Comparison of ENCODE assay signal across 26 mouse cellular contexts in the genomic region with DNA sequence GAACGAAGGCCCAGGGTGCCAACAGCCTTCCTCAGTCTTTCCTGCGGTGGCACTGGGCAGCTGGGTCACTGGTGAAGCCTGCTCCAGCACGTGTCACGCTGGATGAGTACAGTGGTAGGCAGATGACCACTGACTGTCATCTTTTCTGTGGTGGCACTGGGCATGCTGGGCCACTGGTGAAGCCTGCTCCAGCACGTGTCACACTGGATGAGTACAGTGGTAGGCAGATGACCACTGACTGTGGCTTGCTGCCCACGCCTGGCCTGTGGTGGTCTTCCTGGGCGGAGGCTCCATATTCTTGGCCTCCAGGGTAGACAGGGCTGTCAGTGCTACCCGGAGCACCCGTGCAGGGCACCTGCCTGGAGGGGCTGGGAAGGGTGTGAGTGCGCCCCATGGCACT. TPM values are rescaled to one million over a fixed set of nuclear protein-coding genes. Genes with fewer than 3 reads are reported as not detected.
DNase-seq lines count a peak whose midpoint lies in the region; ATAC-seq lines count a peak whose summit lies in the region.
"Had no signal": no experiment of that assay in that cellular context is flagged by ENCODE, and none has a peak within 500 bp of the region (broad histone marks: within the 10 kb centered on the region; RNA-seq: fewer than 3 reads in every experiment).

No protein-coding gene starts in this region.

- H3K4me2 ChIP-seq in liver, embryonic 15.5 days: no peak overlapping the region
- no peak overlapping the region for H3K4me2 ChIP-seq in midbrain, embryonic 11.5 days
- H3K4me2 ChIP-seq: forebrain, embryonic 13.5 days; heart, embryonic 11.5 days; heart, embryonic 15.5 days; hindbrain, embryonic 14.5 days had no signal

- H3K36me3 ChIP-seq in megakaryocyte, embryonic 14.5 days (replicated peaks; ENCODE audit: low read length): peaks cover 85% of the 10 kb centered on the region
- H3K36me3 ChIP-seq in liver, embryonic 15.5 days (replicated peaks): peaks cover 70% of the 10 kb centered on the region
- H3K36me3 ChIP-seq in midbrain, embryonic 11.5 days (ENCODE audit: control insufficient read depth, insufficient read depth, low read length): peaks cover 3% of the 10 kb centered on the region; the same call in 1 of the 2 replicates

- ATAC-seq in megakaryocyte, adult 5-6 weeks (ENCODE audit: poor library complexity, severe bottlenecking): no peak
- no peak for ATAC-seq in liver, embryonic 15.5 days (ENCODE audit: insufficient read depth)
- ATAC-seq in midbrain, embryonic 11.5 days (ENCODE audit: low FRiP score): no peak
- ATAC-seq: forebrain, embryonic 13.5 days had no signal

- H3K9me3 ChIP-seq in megakaryocyte, embryonic 14.5 days: no peaks in the 10 kb centered on the region
- no peaks in the 10 kb centered on the region; the same call in 1 of the 2 replicates for H3K9me3 ChIP-seq in liver, embryonic 15.5 days (replicated peaks)
- no peaks in the 10 kb centered on the region for H3K9me3 ChIP-seq in midbrain, embryonic 11.5 days (ENCODE audit: control insufficient read depth, low read length)
- H3K9me3 ChIP-seq: forebrain, embryonic 13.5 days; heart, embryonic 15.5 days; hindbrain, embryonic 10.5 days had no signal

- H3K27ac ChIP-seq in liver, embryonic 15.5 days (replicated peaks): peak overlapping the region; percentile 100
- H3K27ac ChIP-seq in midbrain, embryonic 11.5 days (ENCODE audit: low read depth, low read length): no peak overlapping the region
- H3K27ac ChIP-seq: forebrain, embryonic 13.5 days; gastrocnemius, adult 2 months; heart, embryonic 15.5 days; hindbrain, embryonic 10.5 days; hindbrain, embryonic 14.5 days had no signal

- H3K4me1 ChIP-seq in megakaryocyte, embryonic 14.5 days: peaks cover 100% of the 10 kb centered on the region
- peaks cover 90% of the 10 kb centered on the region for H3K4me1 ChIP-seq in liver, embryonic 15.5 days (replicated peaks)
- peaks cover 27% of the 10 kb centered on the region for H3K4me1 ChIP-seq in midbrain, embryonic 11.5 days (ENCODE audit: control insufficient read depth, insufficient read depth, low read length)

- WGBS in liver, embryonic 15.5 days (ENCODE audit: insufficient replicate concordance): 85% methylated on average over 10 of the region's 10 CpGs
- WGBS in midbrain, embryonic 11.5 days: 92% methylated on average over 10 of the region's 10 CpGs

- H3K4me3 ChIP-seq in megakaryocyte, embryonic 14.5 days (replicated peaks): peak overlapping the region; percentile 60
- no peak overlapping the region for H3K4me3 ChIP-seq in liver, embryonic 15.5 days (replicated peaks)
- no peak overlapping the region for H3K4me3 ChIP-seq in midbrain, embryonic 11.5 days (ENCODE audit: low read depth, low read length)
- H3K4me3 ChIP-seq: forebrain, embryonic 13.5 days; gastrocnemius, adult 2 months; heart, embryonic 15.5 days; hindbrain, embryonic 10.5 days had no signal

- H3K27me3 ChIP-seq in megakaryocyte, embryonic 14.5 days (replicated peaks): no peaks in the 10 kb centered on the region
- H3K27me3 ChIP-seq in liver, embryonic 15.5 days: no peaks in the 10 kb centered on the region
- no peaks in the 10 kb centered on the region for H3K27me3 ChIP-seq in midbrain, embryonic 11.5 days (ENCODE audit: control insufficient read depth, insufficient read depth, low read length)
- H3K27me3 ChIP-seq: CH12.LX; forebrain, embryonic 13.5 days; heart, embryonic 15.5 days had no signal

- H3K9ac ChIP-seq in liver, embryonic 15.5 days: no peak overlapping the region
- no peak overlapping the region for H3K9ac ChIP-seq in midbrain, embryonic 11.5 days (ENCODE audit: low read length)
- H3K9ac ChIP-seq: forebrain, embryonic 13.5 days; heart, embryonic 15.5 days; hindbrain, embryonic 14.5 days had no signal

- peak; percentile 85 for DNase-seq in heart, adult 11 months
- DNase-seq in heart, adult 9 months (ENCODE audit: low spot score in 2 of 2): no peak
- peak; percentile 19 for DNase-seq in naive thymus-derived CD4-positive, alpha-beta T cell, adult 2 months (ENCODE audit: low read depth)
- no peak for DNase-seq in embryo, embryonic 10 days (ENCODE audit: low spot score)
- DNase-seq in midbrain, embryonic 11.5 days (ENCODE audit: low spot score, missing footprints): no peak
- DNase-seq: adrenal gland, postnatal 10 days; cerebellum, adult 11 months; cerebellum, adult 8-10 months; cerebellum, postnatal 14 days; gastrocnemius, postnatal 25 days; heart, postnatal 14 days had no signal

RNA-seq across cellular contexts. Expression of a gene that starts 10.6 kb away (rescaled TPM):
- 26.5 and 40.1 TPM in 2 replicates for polyA plus RNA-seq in megakaryocyte, embryonic 14.5 days (2012; ENCODE audit: insufficient read depth, low replicate concordance)
- 9.7 and 10.1 TPM in 2 replicates for total RNA-seq in megakaryocyte, adult 5-6 weeks (2015)
- total RNA-seq in megakaryocyte, adult 5-6 weeks (2017): 18.2 and 20.9 TPM in 2 replicates
- polyA plus RNA-seq in liver, embryonic 15.5 days (2015; fragmentation: Nextera tagmentation; extraction: Ambion mirVana): 44.5 and 50.0 TPM in 2 replicates
- 5.0 and 5.1 TPM in 2 replicates for polyA plus RNA-seq in midbrain, embryonic 11.5 days (2014; fragmentation: Nextera tagmentation; extraction: Ambion mirVana)

RNA-seq across cellular contexts. Expression of a gene that starts 17.8 kb away (rescaled TPM):
- polyA plus RNA-seq in megakaryocyte, embryonic 14.5 days (2012; ENCODE audit: insufficient read depth, low replicate concordance): 4.6 and 27.1 TPM in 2 replicates
- total RNA-seq in megakaryocyte, adult 5-6 weeks (2015): not detected in 2 replicates
- total RNA-seq in megakaryocyte, adult 5-6 weeks (2017): not detected in 2 replicates
- 0.68 and 1.2 TPM in 2 replicates for polyA plus RNA-seq in liver, embryonic 15.5 days (2015; fragmentation: Nextera tagmentation; extraction: Ambion mirVana)
- polyA plus RNA-seq in midbrain, embryonic 11.5 days (2014; fragmentation: Nextera tagmentation; extraction: Ambion mirVana): 0.60 and 0.86 TPM in 2 replicates
- total RNA-seq: granulocyte monocyte progenitor cell, adult 5-6 weeks had no signal
- polyA plus RNA-seq: hindbrain, embryonic 14.5 days had no signal

RNA-seq across cellular contexts. Expression of a gene that starts 24.3 kb away (rescaled TPM):
- not detected in 2 replicates for polyA plus RNA-seq in megakaryocyte, embryonic 14.5 days (2012; ENCODE audit: insufficient read depth, low replicate concordance)
- not detected in 2 replicates for total RNA-seq in megakaryocyte, adult 5-6 weeks (2015)
- 0.18 TPM in 1 of 2 replicates, not detected in the other for total RNA-seq in megakaryocyte, adult 5-6 weeks (2017)
- polyA plus RNA-seq in liver, embryonic 15.5 days (2015; fragmentation: Nextera tagmentation; extraction: Ambion mirVana): not detected in 2 replicates
- polyA plus RNA-seq in midbrain, embryonic 11.5 days (2014; fragmentation: Nextera tagmentation; extraction: Ambion mirVana): not detected in 2 replicates
- total RNA-seq: adrenal gland, postnatal 10 days; adrenal gland, postnatal 4 days; CH12.LX; common myeloid progenitor, adult 5-6 weeks; gastrocnemius, adult 2 months; gastrocnemius, postnatal 25 days; granulocyte monocyte progenitor cell, adult 5-6 weeks; heart, postnatal 14 days had no signal
- polyA plus RNA-seq: brain, embryonic 14.5 days; embryonic facial prominence, embryonic 14.5 days; forebrain, embryonic 13.5 days; heart, embryonic 11.5 days; heart, embryonic 15.5 days; hindbrain, embryonic 10.5 days had no signal

RNA-seq across cellular contexts. Expression of a gene that starts 24.8 kb away (rescaled TPM):
- 8.5 and 30.7 TPM in 2 replicates for polyA plus RNA-seq in megakaryocyte, embryonic 14.5 days (2012; ENCODE audit: insufficient read depth, low replicate concordance)
- 17.6 and 18.3 TPM in 2 replicates for total RNA-seq in megakaryocyte, adult 5-6 weeks (2015)
- total RNA-seq in megakaryocyte, adult 5-6 weeks (2017): 15.2 and 15.6 TPM in 2 replicates
- polyA plus RNA-seq in liver, embryonic 15.5 days (2015; fragmentation: Nextera tagmentation; extraction: Ambion mirVana): 41.4 and 42.3 TPM in 2 replicates
- polyA plus RNA-seq in midbrain, embryonic 11.5 days (2014; fragmentation: Nextera tagmentation; extraction: Ambion mirVana): 72.2 and 81.2 TPM in 2 replicates

RNA-seq across cellular contexts. Expression of a gene that starts 26.4 kb away (rescaled TPM):
- 42.9 and 56.6 TPM in 2 replicates for polyA plus RNA-seq in megakaryocyte, embryonic 14.5 days (2012; ENCODE audit: insufficient read depth, low replicate concordance)
- total RNA-seq in megakaryocyte, adult 5-6 weeks (2015): 25.5 and 41.7 TPM in 2 replicates
- total RNA-seq in megakaryocyte, adult 5-6 weeks (2017): 15.9 and 31.2 TPM in 2 replicates
- 11.8 and 12.5 TPM in 2 replicates for polyA plus RNA-seq in liver, embryonic 15.5 days (2015; fragmentation: Nextera tagmentation; extraction: Ambion mirVana)
- 23.8 and 26.3 TPM in 2 replicates for polyA plus RNA-seq in midbrain, embryonic 11.5 days (2014; fragmentation: Nextera tagmentation; extraction: Ambion mirVana)

Comparison
In these comparisons a context has a peak if more than half of its experiments do, and no peak if none do; other contexts are left out.
1. DNase-seq: peak in heart, adult 11 months (single experiment) and naive thymus-derived CD4-positive, alpha-beta T cell, adult 2 months (single experiment); none in heart, adult 9 months (0 of 2), embryo, embryonic 10 days (single experiment) and midbrain, embryonic 11.5 days (single experiment).